Mouse (Mus musculus) retina, adult 2 months (tissue): ENCODE data around the gene 4933417A18Rik.
"Not testable (repeated sequence)": the region's sequence is repeated elsewhere in the genome, so short reads cannot be mapped to it uniquely, and the experiment has no call there.

ENCODE experiments used
- DNase-seq: peaks from one replicate; pipeline ENCODE4 v3.0.0-alpha.2; 2012; ENCODE audit warnings: low read depth, low spot score

4933417A18Rik gene

GRCm38 (mm10) chr13:34924210-34924609, at the start of gene 4933417A18Rik, which contains the start of gene Fam217a:
TSS of gene 4933417A18Rik (plus strand) at chr13:34924409.
TSS of gene Fam217a (minus strand) at chr13:34924310.
- no peak for DNase-seq

GRCm38 (mm10) chr13:34874736-34875135, 49.5 kb upstream of the 4933417A18Rik start:
- peak; percentile 34 for DNase-seq

- peak; percentile 81 for DNase-seq
These were observed 49.0 kb upstream of the 4933417A18Rik start, which contains the start of gene Prpf4b for GRCm38 (mm10) chr13:34875166-34875710. TSS of gene Prpf4b (plus strand) at chr13:34875302.

- no peak for DNase-seq
These were observed 48.3 kb upstream of the 4933417A18Rik start for GRCm38 (mm10) chr13:34875741-34876445.

- no peak for DNase-seq
These were observed 47.7 kb upstream of the 4933417A18Rik start for GRCm38 (mm10) chr13:34876481-34876880.

GRCm38 (mm10) chr13:34892871-34893270, 31.3 kb upstream of the 4933417A18Rik start:
- DNase-seq: no peak

GRCm38 (mm10) chr13:34914614-34915013, 9.6 kb upstream of the 4933417A18Rik start:
- DNase-seq: no peak

- DNase-seq: no peak
These were observed 7.6 kb upstream of the 4933417A18Rik start for GRCm38 (mm10) chr13:34916520-34917167.

GRCm38 (mm10) chr13:34934931-34935644, 10.9 kb downstream of the 4933417A18Rik start:
- no peak for DNase-seq

- no peak for DNase-seq
These were observed 18.2 kb downstream of the 4933417A18Rik start for GRCm38 (mm10) chr13:34942370-34942769.

- DNase-seq: not testable (repeated sequence)
These were observed 27.2 kb downstream of the 4933417A18Rik start for GRCm38 (mm10) chr13:34951437-34951836.

- DNase-seq: no peak
These were observed 32.7 kb downstream of the 4933417A18Rik start for GRCm38 (mm10) chr13:34956901-34957300.

- DNase-seq: not testable (repeated sequence)
These were observed 33.9 kb downstream of the 4933417A18Rik start for GRCm38 (mm10) chr13:34958158-34958557.

GRCm38 (mm10) chr13:34960996-34961770, 37.0 kb downstream of the 4933417A18Rik start:
- DNase-seq: no peak

- DNase-seq: no peak
These were observed 39.5 kb downstream of the 4933417A18Rik start, which contains the start of gene Eci3 for GRCm38 (mm10) chr13:34963511-34964397. TSS of gene Eci3 (minus strand) at chr13:34963810.

- no peak for DNase-seq
These were observed 40.2 kb downstream of the 4933417A18Rik start for GRCm38 (mm10) chr13:34964419-34964818.

- DNase-seq: no peak
These were observed 40.7 kb downstream of the 4933417A18Rik start for GRCm38 (mm10) chr13:34964866-34965265.

- not testable (repeated sequence) for DNase-seq
These were observed 41.4 kb downstream of the 4933417A18Rik start for GRCm38 (mm10) chr13:34965647-34966046.

- DNase-seq: not testable (repeated sequence)
These were observed 48.2 kb downstream of the 4933417A18Rik start for GRCm38 (mm10) chr13:34972456-34972855.

- DNase-seq: peak; percentile 23
These were observed 48.9 kb downstream of the 4933417A18Rik start for GRCm38 (mm10) chr13:34973149-34973548.
